Mouse (Mus musculus) lung, postnatal 0 days (tissue): ENCODE results near the gene Rtn4rl1.

Experiments
- CTCF ChIP-seq: IDR thresholded peaks from 2 replicates; pipeline ENCODE4 v1.5.1; 2016; ENCODE audit warnings: antibody characterized with exemption, mild to moderate bottlenecking
- EP300 ChIP-seq: IDR thresholded peaks from 2 replicates; pipeline ENCODE4 v1.6.1; 2016; ENCODE audit warnings: antibody characterized with exemption, mild to moderate bottlenecking, control low read depth

DNA sequence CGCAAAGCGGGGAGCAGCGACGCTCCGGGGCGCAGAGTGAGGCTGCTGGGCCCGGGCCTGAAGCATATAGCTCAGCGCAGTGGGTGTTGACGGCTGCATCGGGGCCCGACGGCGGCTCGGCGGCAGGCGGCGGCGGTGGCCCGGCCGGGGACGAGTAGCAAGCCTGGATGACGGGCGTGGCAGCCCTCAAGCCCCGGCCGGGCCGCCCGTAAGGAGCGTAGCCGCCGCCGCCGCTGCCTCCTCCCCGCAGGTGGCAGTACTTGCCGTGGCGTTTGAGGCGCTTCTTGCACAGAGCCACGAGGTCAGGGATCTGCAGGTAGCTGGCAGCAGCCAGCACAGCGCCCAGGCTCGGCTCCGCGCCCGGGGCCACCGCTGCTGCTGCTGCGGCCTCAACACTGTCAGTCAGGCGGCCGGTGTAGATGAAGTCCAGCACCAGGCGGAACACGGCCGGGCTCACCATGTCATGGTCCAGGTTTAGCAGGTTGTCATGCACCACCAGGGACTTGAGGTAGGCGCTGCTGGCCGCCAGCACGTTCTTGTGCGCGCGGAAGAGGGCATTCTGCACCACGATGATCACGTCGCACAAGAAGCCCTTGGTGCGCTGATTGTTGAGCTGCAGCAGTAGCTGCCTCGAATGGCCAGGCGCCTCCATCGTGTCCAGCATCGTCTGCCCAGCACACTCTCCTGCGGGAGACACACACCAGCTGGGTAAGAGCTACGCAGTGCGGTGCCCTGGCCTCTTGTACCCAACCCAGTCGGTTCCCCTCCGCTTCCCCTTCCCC, 26.5 kb upstream of the Rtn4rl1 start:
- TF ChIP-seq CTCF (peak; percentile 11), EP300 (no peak)
